Mouse (Mus musculus): ENCODE data around the gene Ift80. TPM values are rescaled to one million over a fixed set of nuclear protein-coding genes. Genes with fewer than 3 reads are reported as not detected.
"Not testable (repeated sequence)": the region's sequence is repeated elsewhere in the genome, so short reads cannot be mapped to it uniquely, and the experiment has no call there.

Gene Ift80
- polyA plus RNA-seq, 1 experiment: 17.0 TPM

- TF ChIP-seq CTCF (IDR thresholded peaks at IDR 0.05; ENCODE audit: extremely low read depth, insufficient read depth, low read length) (no peak), POLR2A (IDR thresholded peaks at IDR 0.05; ENCODE audit: extremely low read depth, insufficient read depth, low read length) (no peak)
- Histone ChIP-seq H3K27ac (ENCODE audit: insufficient read depth, low read length) (no peak overlapping the region), H3K4me3 (ENCODE audit: insufficient read depth, low read length) (no peak overlapping the region), H3K4me1 (ENCODE audit: control insufficient read depth, insufficient read depth, low read length) (no peaks in the 10 kb centered on the region)
Observed at GRCm38 (mm10) chr3:68969091-68969590, 35.2 kb downstream of the Ift80 start.

DNA sequence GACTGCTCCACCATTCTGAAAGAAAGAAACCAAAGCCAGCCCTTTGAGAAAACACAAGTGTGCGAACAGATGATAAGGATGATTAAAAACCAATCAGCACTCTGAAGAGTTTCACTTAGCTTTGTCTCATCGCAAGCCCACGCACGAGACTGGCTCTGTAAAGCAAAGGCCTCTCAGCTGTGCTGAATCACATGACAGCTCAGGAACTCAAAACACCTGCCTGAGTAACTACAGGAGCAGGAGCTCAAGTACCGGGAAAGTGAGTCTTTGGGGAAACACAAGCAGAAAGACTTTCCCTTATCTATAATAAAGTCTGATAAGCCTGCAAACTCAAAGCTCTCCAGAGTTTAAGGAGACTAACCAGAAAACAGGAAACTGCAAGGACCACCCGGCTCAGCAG is 37.0 kb downstream of the Ift80 start:
- H3K27ac ChIP-seq (ENCODE audit: insufficient read depth, low read length): no peak overlapping the region
- no peak overlapping the region for H3K4me3 ChIP-seq (ENCODE audit: insufficient read depth, low read length)
- H3K4me1 ChIP-seq (ENCODE audit: control insufficient read depth, insufficient read depth, low read length): no peaks in the 10 kb centered on the region
- TF ChIP-seq CTCF (IDR thresholded peaks at IDR 0.05; ENCODE audit: extremely low read depth, insufficient read depth, low read length) (no peak), POLR2A (IDR thresholded peaks at IDR 0.05; ENCODE audit: extremely low read depth, insufficient read depth, low read length) (no peak)

GRCm38 (mm10) chr3:68966527-68967285 is 37.7 kb downstream of the Ift80 start:
- Histone ChIP-seq H3K27ac (ENCODE audit: insufficient read depth, low read length) (no peak overlapping the region), H3K4me1 (ENCODE audit: control insufficient read depth, insufficient read depth, low read length) (no peaks in the 10 kb centered on the region), H3K4me3 (ENCODE audit: insufficient read depth, low read length) (no peak overlapping the region)
- TF ChIP-seq CTCF (IDR thresholded peaks at IDR 0.05; ENCODE audit: extremely low read depth, insufficient read depth, low read length) (no peak), POLR2A (IDR thresholded peaks at IDR 0.05; ENCODE audit: extremely low read depth, insufficient read depth, low read length) (no peak)

GRCm38 (mm10) chr3:68964682-68965081 is 39.7 kb downstream of the Ift80 start:
- H3K4me1 ChIP-seq (ENCODE audit: control insufficient read depth, insufficient read depth, low read length): no peaks in the 10 kb centered on the region
- H3K27ac ChIP-seq (ENCODE audit: insufficient read depth, low read length): no peak overlapping the region
- H3K4me3 ChIP-seq (ENCODE audit: insufficient read depth, low read length): no peak overlapping the region
- TF ChIP-seq CTCF (IDR thresholded peaks at IDR 0.05; ENCODE audit: extremely low read depth, insufficient read depth, low read length) (no peak), POLR2A (IDR thresholded peaks at IDR 0.05; ENCODE audit: extremely low read depth, insufficient read depth, low read length) (no peak)

DNA sequence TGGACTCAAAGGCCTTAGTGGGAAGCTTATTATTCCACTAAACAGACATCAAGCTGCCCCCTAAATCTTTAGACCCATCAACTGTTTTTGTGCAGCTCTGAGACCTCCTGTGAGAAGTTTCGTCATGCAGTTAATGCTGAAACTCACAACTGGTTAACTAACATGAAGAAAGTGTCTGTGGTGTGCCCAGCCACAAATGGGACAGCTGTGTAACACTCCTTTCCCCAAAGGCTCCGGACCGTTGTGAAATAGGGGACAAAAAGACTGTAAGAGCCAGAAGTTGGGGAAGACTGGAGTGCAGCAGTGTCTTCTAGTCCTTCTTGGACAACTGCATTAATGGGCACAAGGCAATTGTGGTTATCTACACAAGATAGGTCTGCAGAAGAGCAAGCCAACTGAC is 47.0 kb downstream of the Ift80 start:
- H3K4me1 ChIP-seq (ENCODE audit: control insufficient read depth, insufficient read depth, low read length): peaks cover 3% of the 10 kb centered on the region
- TF ChIP-seq CTCF (IDR thresholded peaks at IDR 0.05; ENCODE audit: extremely low read depth, insufficient read depth, low read length): no peak
- no peak for TF ChIP-seq POLR2A (IDR thresholded peaks at IDR 0.05; ENCODE audit: extremely low read depth, insufficient read depth, low read length)
- no peak overlapping the region for H3K4me3 ChIP-seq (ENCODE audit: insufficient read depth, low read length)
- no peak overlapping the region for H3K27ac ChIP-seq (ENCODE audit: insufficient read depth, low read length)

DNA sequence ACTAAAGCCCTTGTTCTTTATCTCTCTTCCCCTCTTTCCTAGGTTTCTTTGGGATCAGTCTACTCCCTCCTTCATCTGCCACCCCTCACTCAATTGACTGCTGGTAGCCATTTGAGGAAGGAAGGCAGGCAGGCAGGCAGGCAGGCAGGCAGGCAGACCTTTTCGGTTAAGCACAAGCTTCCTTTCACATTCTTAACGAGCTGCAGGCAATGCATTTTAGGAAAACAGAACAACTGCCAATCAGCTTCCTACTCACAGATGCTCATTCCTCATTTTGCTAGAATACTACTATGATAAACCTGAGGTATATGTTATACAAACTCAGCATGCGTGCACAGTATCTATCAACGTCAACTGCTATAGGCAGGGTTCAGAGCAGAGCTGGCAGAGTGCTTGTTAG is 47.9 kb downstream of the Ift80 start:
- 0 out of 2 replicates have a peak overlapping the region, but pooled peaks have one; percentile 49 for H3K27ac ChIP-seq (ENCODE audit: insufficient read depth, low read length)
- TF ChIP-seq CTCF (IDR thresholded peaks at IDR 0.05; ENCODE audit: extremely low read depth, insufficient read depth, low read length) (no peak), POLR2A (IDR thresholded peaks at IDR 0.05; ENCODE audit: extremely low read depth, insufficient read depth, low read length) (no peak)
- peaks cover 3% of the 10 kb centered on the region for H3K4me1 ChIP-seq (ENCODE audit: control insufficient read depth, insufficient read depth, low read length)
- no peak overlapping the region for H3K4me3 ChIP-seq (ENCODE audit: insufficient read depth, low read length)

DNA sequence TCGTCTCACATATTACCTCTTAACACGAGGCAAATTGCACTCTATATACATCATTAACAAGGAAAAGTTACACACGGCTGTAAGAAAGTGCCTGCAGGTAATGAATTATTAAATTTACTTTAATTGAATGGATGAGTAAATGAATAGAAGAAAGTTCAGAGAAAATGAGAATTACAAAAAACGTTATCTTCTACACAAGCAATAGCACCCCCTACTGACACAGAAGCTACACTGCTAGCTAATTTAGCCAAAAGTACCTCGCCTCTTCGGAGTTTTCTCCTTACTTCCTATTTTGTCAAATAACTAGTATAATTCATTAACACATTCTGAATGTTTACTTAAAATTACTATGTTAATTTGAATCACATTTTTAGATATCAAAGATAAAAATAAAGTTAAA is 49.9 kb downstream of the Ift80 start:
- H3K27ac ChIP-seq (ENCODE audit: insufficient read depth, low read length): no peak overlapping the region
- H3K4me3 ChIP-seq (ENCODE audit: insufficient read depth, low read length): no peak overlapping the region
- H3K4me1 ChIP-seq (ENCODE audit: control insufficient read depth, insufficient read depth, low read length): peaks cover 3% of the 10 kb centered on the region
- TF ChIP-seq CTCF (IDR thresholded peaks at IDR 0.05; ENCODE audit: extremely low read depth, insufficient read depth, low read length): peak; percentile 37; the same call in 1 of the 2 replicates
- no peak for TF ChIP-seq POLR2A (IDR thresholded peaks at IDR 0.05; ENCODE audit: extremely low read depth, insufficient read depth, low read length)

GRCm38 (mm10) chr3:68952707-68953106 is 51.7 kb downstream of the Ift80 start:
- Histone ChIP-seq H3K4me3 (ENCODE audit: insufficient read depth, low read length) (no peak overlapping the region), H3K4me1 (ENCODE audit: control insufficient read depth, insufficient read depth, low read length) (peaks cover 3% of the 10 kb centered on the region), H3K27ac (ENCODE audit: insufficient read depth, low read length) (no peak overlapping the region)
- no peak for TF ChIP-seq POLR2A (IDR thresholded peaks at IDR 0.05; ENCODE audit: extremely low read depth, insufficient read depth, low read length)
- no peak for TF ChIP-seq CTCF (IDR thresholded peaks at IDR 0.05; ENCODE audit: extremely low read depth, insufficient read depth, low read length)

- not testable (repeated sequence) for H3K4me1 ChIP-seq (ENCODE audit: control insufficient read depth, insufficient read depth, low read length); H3K4me3 ChIP-seq (ENCODE audit: insufficient read depth, low read length); H3K27ac ChIP-seq (ENCODE audit: insufficient read depth, low read length)
Observed at GRCm38 (mm10) chr3:68951971-68952370, 52.4 kb downstream of the Ift80 start.

DNA sequence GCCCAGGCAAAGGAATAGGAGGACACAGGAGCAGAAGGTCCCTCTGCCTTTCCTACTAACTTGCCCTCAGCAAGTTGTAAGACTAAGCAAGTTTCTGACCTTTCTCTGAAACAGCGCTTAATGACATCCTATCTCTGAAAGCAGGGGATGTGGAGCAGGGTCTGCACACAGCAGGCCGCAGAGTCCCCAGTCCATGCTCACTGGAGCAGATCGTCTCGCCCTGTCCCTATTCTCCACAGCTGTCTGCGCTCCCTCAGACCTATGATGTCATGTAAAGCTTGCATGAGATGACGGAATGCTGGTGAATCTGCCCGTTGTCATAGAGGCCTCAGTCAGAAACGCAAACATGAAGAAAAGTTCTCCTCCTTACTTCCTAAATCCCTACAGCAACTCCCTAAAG is 55.0 kb downstream of the Ift80 start:
- H3K27ac ChIP-seq (ENCODE audit: insufficient read depth, low read length): no peak overlapping the region
- TF ChIP-seq POLR2A (IDR thresholded peaks at IDR 0.05; ENCODE audit: extremely low read depth, insufficient read depth, low read length) (no peak), CTCF (IDR thresholded peaks at IDR 0.05; ENCODE audit: extremely low read depth, insufficient read depth, low read length) (no peak)
- no peak overlapping the region for H3K4me3 ChIP-seq (ENCODE audit: insufficient read depth, low read length)
- H3K4me1 ChIP-seq (ENCODE audit: control insufficient read depth, insufficient read depth, low read length): no peaks in the 10 kb centered on the region
